Mouse (Mus musculus): Measurements from ENCODE around the gene Kat7. TPM values are rescaled to one million over a fixed set of nuclear protein-coding genes. Genes with fewer than 3 reads are reported as not detected.

Kat7 gene
- polyA plus RNA-seq, 2 experiments: 49.7 to 58.5 TPM

GRCm38 (mm10) chr11:95238477-95238876 lies 71.6 kb downstream of the Kat7 start:
- TF ChIP-seq POLR2A (IDR thresholded peaks at IDR 0.05; ENCODE audit: borderline replicate concordance, extremely low read depth, insufficient read depth, insufficient read length): no peak
- no peak for ATAC-seq (ENCODE audit: low FRiP score, low read depth)
- 60% methylated on average over 6 of the region's 6 CpGs for WGBS
- Histone ChIP-seq H3K9me3 (ENCODE audit: control insufficient read depth, low read length) (no peaks in the 10 kb centered on the region), H3K27me3 (ENCODE audit: control insufficient read depth, insufficient read depth, low read length) (no peaks in the 10 kb centered on the region), H3K4me3 (replicated peaks; ENCODE audit: low read length) (no peak overlapping the region), H3K36me3 (ENCODE audit: control insufficient read depth, insufficient read depth, low read length) (no peaks in the 10 kb centered on the region), H3K4me2 (replicated peaks; ENCODE audit: low read depth, low read length, severe bottlenecking) (no peak overlapping the region), H3K27ac (replicated peaks; ENCODE audit: low read depth, low read length) (no peak overlapping the region), H3K4me1 (ENCODE audit: control insufficient read depth, insufficient read depth, low read length) (no peaks in the 10 kb centered on the region), H3K9ac (ENCODE audit: low read depth, low read length, severe bottlenecking) (no peak overlapping the region)
- no peak for DNase-seq (ENCODE audit: low spot score)

DNA sequence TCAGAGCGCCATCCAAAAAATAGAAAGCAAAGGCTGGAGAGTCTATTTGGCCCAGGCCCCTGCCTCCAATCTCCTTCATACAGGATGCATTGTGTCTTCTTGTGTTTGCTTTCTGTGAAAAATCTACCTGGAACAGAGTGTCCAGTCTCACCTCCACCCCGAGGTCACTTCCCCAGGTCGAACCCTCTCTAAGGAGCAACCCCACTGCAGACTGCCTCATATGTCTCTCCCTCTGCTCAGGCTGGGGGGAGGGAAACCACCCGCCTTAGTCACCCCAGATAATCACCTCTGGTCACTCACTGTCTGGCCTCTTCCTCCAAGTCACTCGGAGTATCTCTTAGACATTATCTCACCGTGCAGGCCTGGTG lies 77.7 kb downstream of the Kat7 start:
- Histone ChIP-seq H3K4me2 (replicated peaks; ENCODE audit: low read depth, low read length, severe bottlenecking) (no peak overlapping the region), H3K9ac (ENCODE audit: low read depth, low read length, severe bottlenecking) (no peak overlapping the region), H3K27ac (replicated peaks; ENCODE audit: low read depth, low read length) (no peak overlapping the region), H3K4me3 (replicated peaks; ENCODE audit: low read length) (0 out of 2 replicates have a peak overlapping the region, but pooled peaks have one; percentile 15), H3K9me3 (ENCODE audit: control insufficient read depth, low read length) (no peaks in the 10 kb centered on the region), H3K4me1 (ENCODE audit: control insufficient read depth, insufficient read depth, low read length) (no peaks in the 10 kb centered on the region; the same call in 1 of the 2 replicates), H3K36me3 (ENCODE audit: control insufficient read depth, insufficient read depth, low read length) (no peaks in the 10 kb centered on the region), H3K27me3 (ENCODE audit: control insufficient read depth, insufficient read depth, low read length) (no peaks in the 10 kb centered on the region)
- DNase-seq (ENCODE audit: low spot score) (no peak), ATAC-seq (ENCODE audit: low FRiP score, low read depth) (no peak)
- TF ChIP-seq POLR2A (IDR thresholded peaks at IDR 0.05; ENCODE audit: borderline replicate concordance, extremely low read depth, insufficient read depth, insufficient read length): no peak
- WGBS: 45% methylated on average over 6 of the region's 6 CpGs

- ATAC-seq (ENCODE audit: low FRiP score, low read depth): peak; percentile 76; the same call in 1 of the 2 replicates
- 0 out of 2 replicates have a peak overlapping the region, but pooled peaks have one; percentile 15 for H3K4me3 ChIP-seq (replicated peaks; ENCODE audit: low read length)
- H3K9me3 ChIP-seq (ENCODE audit: control insufficient read depth, low read length): no peaks in the 10 kb centered on the region
- no peak overlapping the region for H3K27ac ChIP-seq (replicated peaks; ENCODE audit: low read depth, low read length)
- H3K4me2 ChIP-seq (replicated peaks; ENCODE audit: low read depth, low read length, severe bottlenecking): peak overlapping the region; percentile 37; the same call in 1 of the 2 replicates
- no peaks in the 10 kb centered on the region; the same call in 1 of the 2 replicates for H3K4me1 ChIP-seq (ENCODE audit: control insufficient read depth, insufficient read depth, low read length)
- H3K27me3 ChIP-seq (ENCODE audit: control insufficient read depth, insufficient read depth, low read length): no peaks in the 10 kb centered on the region
- TF ChIP-seq POLR2A (IDR thresholded peaks at IDR 0.05; ENCODE audit: borderline replicate concordance, extremely low read depth, insufficient read depth, insufficient read length): no peak
- no peak overlapping the region for H3K9ac ChIP-seq (ENCODE audit: low read depth, low read length, severe bottlenecking)
- peak; percentile 63 for DNase-seq (ENCODE audit: low spot score)
- WGBS: 12% methylated on average over 23 of the region's 24 CpGs
- no peaks in the 10 kb centered on the region for H3K36me3 ChIP-seq (ENCODE audit: control insufficient read depth, insufficient read depth, low read length)
These were observed 78.2 kb downstream of the Kat7 start for GRCm38 (mm10) chr11:95231688-95232328.

DNA sequence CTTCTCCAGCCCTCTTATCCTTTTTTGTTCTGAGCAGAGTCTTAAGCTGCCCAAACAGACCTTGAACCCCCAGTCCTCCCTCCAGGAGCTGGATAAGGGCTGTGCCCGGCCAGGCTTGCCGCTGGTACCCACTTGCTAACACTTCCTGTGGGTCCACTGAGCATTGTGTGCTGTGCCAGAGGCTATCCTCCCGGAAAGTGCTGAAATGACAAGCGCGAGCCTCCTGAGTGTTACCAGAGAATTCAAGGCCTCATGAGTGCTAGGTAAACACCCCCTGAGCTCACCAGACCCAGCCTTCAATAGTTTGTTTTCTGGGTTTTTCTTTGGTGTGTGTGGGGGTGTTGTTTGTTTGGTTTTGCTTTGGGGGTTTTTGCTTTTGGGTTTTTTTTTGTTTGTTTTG lies 82.6 kb downstream of the Kat7 start:
- WGBS: 37% methylated on average over 5 of the region's 5 CpGs
- no peak overlapping the region for H3K4me2 ChIP-seq (replicated peaks; ENCODE audit: low read depth, low read length, severe bottlenecking)
- H3K27me3 ChIP-seq (ENCODE audit: control insufficient read depth, insufficient read depth, low read length): peaks cover 15% of the 10 kb centered on the region
- H3K27ac ChIP-seq (replicated peaks; ENCODE audit: low read depth, low read length): no peak overlapping the region
- no peak for TF ChIP-seq POLR2A (IDR thresholded peaks at IDR 0.05; ENCODE audit: borderline replicate concordance, extremely low read depth, insufficient read depth, insufficient read length)
- H3K9ac ChIP-seq (ENCODE audit: low read depth, low read length, severe bottlenecking): no peak overlapping the region
- H3K4me1 ChIP-seq (ENCODE audit: control insufficient read depth, insufficient read depth, low read length): peaks cover 14% of the 10 kb centered on the region
- no peak for DNase-seq (ENCODE audit: low spot score)
- H3K4me3 ChIP-seq (replicated peaks; ENCODE audit: low read length): no peak overlapping the region
- H3K36me3 ChIP-seq (ENCODE audit: control insufficient read depth, insufficient read depth, low read length): no peaks in the 10 kb centered on the region
- no peak for ATAC-seq (ENCODE audit: low FRiP score, low read depth)
- no peaks in the 10 kb centered on the region for H3K9me3 ChIP-seq (ENCODE audit: control insufficient read depth, low read length)

- no peak for TF ChIP-seq POLR2A (IDR thresholded peaks at IDR 0.05; ENCODE audit: borderline replicate concordance, extremely low read depth, insufficient read depth, insufficient read length)
- H3K9ac ChIP-seq (ENCODE audit: low read depth, low read length, severe bottlenecking): no peak overlapping the region
These were observed 84.6 kb downstream of the Kat7 start for GRCm38 (mm10) chr11:95225448-95225847.

More at GRCm38 (mm10) chr11:95225448-95225847, 84.6 kb downstream of the Kat7 start:
- ATAC-seq (ENCODE audit: low FRiP score, low read depth) (0 out of 2 replicates have a peak, but pooled peaks have one; percentile 25), DNase-seq (ENCODE audit: low spot score) (peak; percentile 60)
- H3K27ac ChIP-seq (replicated peaks; ENCODE audit: low read depth, low read length): no peak overlapping the region
- H3K36me3 ChIP-seq (ENCODE audit: control insufficient read depth, insufficient read depth, low read length): no peaks in the 10 kb centered on the region
- peaks cover 14% of the 10 kb centered on the region for H3K4me1 ChIP-seq (ENCODE audit: control insufficient read depth, insufficient read depth, low read length)
- H3K4me3 ChIP-seq (replicated peaks; ENCODE audit: low read length): no peak overlapping the region
- no peak overlapping the region for H3K4me2 ChIP-seq (replicated peaks; ENCODE audit: low read depth, low read length, severe bottlenecking)
- H3K9me3 ChIP-seq (ENCODE audit: control insufficient read depth, low read length): no peaks in the 10 kb centered on the region
- WGBS: 18% methylated on average over 7 of the region's 7 CpGs
- peaks cover 19% of the 10 kb centered on the region for H3K27me3 ChIP-seq (ENCODE audit: control insufficient read depth, insufficient read depth, low read length)

Other genes starting within 250 kb of the Kat7 start
- 12.7 and 14.3 TPM in 2 replicates for gene Itga3, start 233.4 kb downstream of the Kat7 start, polyA plus RNA-seq (2012; rRNA removed)
- 8.6 and 10.0 TPM in 2 replicates for gene Itga3, start 233.4 kb downstream of the Kat7 start, polyA plus RNA-seq (2014; fragmentation: Nextera tagmentation; extraction: Ambion mirVana)
- gene Dlx3, start 190.1 kb downstream of the Kat7 start, polyA plus RNA-seq (2012; rRNA removed): 8.3 and 8.6 TPM in 2 replicates
- gene Dlx3, start 190.1 kb downstream of the Kat7 start, polyA plus RNA-seq (2014; fragmentation: Nextera tagmentation; extraction: Ambion mirVana): 14.3 and 16.3 TPM in 2 replicates
- 2.0 and 2.4 TPM in 2 replicates for gene Dlx4, start 164.0 kb downstream of the Kat7 start, polyA plus RNA-seq (2012; rRNA removed)
- gene Dlx4, start 164.0 kb downstream of the Kat7 start, polyA plus RNA-seq (2014; fragmentation: Nextera tagmentation; extraction: Ambion mirVana): 3.3 and 3.4 TPM in 2 replicates
- 0.08 TPM in 1 of 2 replicates, not detected in the other for gene Tac4, start 48.7 kb downstream of the Kat7 start, polyA plus RNA-seq (2012; rRNA removed)
- not detected in 2 replicates for gene Tac4, start 48.7 kb downstream of the Kat7 start, polyA plus RNA-seq (2014; fragmentation: Nextera tagmentation; extraction: Ambion mirVana)
- 48.3 and 59.6 TPM in 2 replicates for gene Fam117a, start 26.8 kb upstream of the Kat7 start, polyA plus RNA-seq (2012; rRNA removed)
- gene Fam117a, start 26.8 kb upstream of the Kat7 start, polyA plus RNA-seq (2014; fragmentation: Nextera tagmentation; extraction: Ambion mirVana): 19.3 and 22.1 TPM in 2 replicates
- 98.1 and 116 TPM in 2 replicates for gene Slc35b1, start 74.4 kb upstream of the Kat7 start, polyA plus RNA-seq (2012; rRNA removed)
- 110 and 117 TPM in 2 replicates for gene Slc35b1, start 74.4 kb upstream of the Kat7 start, polyA plus RNA-seq (2014; fragmentation: Nextera tagmentation; extraction: Ambion mirVana)
- 45.1 and 51.3 TPM in 2 replicates for gene Spop, start 103.8 kb upstream of the Kat7 start, polyA plus RNA-seq (2012; rRNA removed)
- gene Spop, start 103.8 kb upstream of the Kat7 start, polyA plus RNA-seq (2014; fragmentation: Nextera tagmentation; extraction: Ambion mirVana): 92.7 and 98.2 TPM in 2 replicates
- 1.9 and 2.4 TPM in 2 replicates for gene Nxph3, start 204.3 kb upstream of the Kat7 start, polyA plus RNA-seq (2012; rRNA removed)
- 0.82 and 0.91 TPM in 2 replicates for gene Nxph3, start 204.3 kb upstream of the Kat7 start, polyA plus RNA-seq (2014; fragmentation: Nextera tagmentation; extraction: Ambion mirVana)

All from limb, embryonic 14.5 days (tissue).